Mouse (Mus musculus) adrenal gland, postnatal 14 days (tissue): ENCODE results near the gene Neurog1. TPM values are rescaled to one million over a fixed set of nuclear protein-coding genes. Genes with fewer than 3 reads are reported as not detected.

Source experiments
- DNase-seq: peaks from one replicate; pipeline ENCODE4 v3.0.0; 2021; ENCODE audit warnings: mixed read lengths
- total RNA-seq: library from RNA; stranded (reverse); gene quantifications from 2 replicates; pipeline ENCODE4 v1.2.3, GENCODE M21; 2021

Gene Neurog1
- total RNA-seq, 1 experiment from 2014 or later = not detected

DNA sequence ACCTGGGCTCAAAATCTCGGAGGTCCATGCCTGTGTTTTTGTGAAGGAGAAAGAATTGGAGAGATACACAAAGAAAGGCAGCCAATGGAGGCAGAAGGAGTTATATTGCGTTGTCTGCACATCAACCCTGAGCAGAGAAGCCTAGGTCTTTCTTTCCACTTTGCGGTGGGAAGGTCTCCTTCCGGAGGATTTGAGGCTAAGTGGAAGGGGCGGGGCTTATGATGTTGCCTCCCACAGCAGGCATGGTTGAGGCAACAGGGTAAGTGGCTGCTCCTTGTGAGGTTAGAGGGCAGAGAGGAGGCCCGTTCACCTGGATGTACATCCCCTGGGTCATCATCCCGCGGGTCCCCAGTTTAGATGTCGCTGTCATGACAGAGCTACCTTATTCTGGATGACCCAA, 32.7 kb downstream of the Neurog1 start:
- no peak for DNase-seq

GRCm38 (mm10) chr13:56216090-56216489, 35.9 kb downstream of the Neurog1 start:
- DNase-seq = no peak

DNA sequence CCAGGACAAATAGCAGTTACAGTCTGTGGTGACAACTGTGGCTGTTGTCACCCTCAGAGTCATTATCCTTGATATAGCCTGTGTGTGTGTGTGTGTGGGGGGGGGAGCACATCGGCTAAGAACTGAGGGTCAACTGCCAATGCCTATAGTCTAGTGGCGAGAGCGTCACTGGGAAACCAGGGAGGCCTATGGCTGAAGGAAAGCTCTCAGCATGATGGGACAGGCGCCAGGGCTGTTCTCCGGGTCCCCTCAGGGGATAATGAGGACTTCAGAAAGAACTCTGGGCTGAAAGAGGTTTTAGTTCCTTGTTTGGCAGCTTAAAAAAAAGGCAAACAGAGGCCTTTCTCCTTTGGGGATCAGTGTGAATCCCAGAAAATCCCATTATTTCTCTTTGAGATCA, 37.3 kb downstream of the Neurog1 start:
- no peak for DNase-seq

DNA sequence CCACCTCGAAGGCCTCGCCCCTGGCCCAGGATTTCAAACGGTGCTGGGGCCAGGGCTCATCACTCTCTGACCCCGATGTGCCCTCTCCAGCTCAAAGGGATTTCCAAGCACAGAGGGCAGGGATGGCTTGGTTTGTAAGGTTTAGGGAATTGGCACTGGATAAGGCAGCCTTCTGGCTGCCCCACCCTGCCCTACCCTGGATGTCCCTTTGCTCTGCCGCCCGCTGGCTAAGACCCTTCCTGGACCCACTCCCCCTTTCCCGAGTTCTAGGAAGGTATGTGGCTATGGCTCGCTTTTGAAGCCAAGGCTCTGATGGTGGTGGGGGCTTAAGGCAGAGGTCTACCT, 42.9 kb downstream of the Neurog1 start:
- DNase-seq = no peak

GRCm38 (mm10) chr13:56208225-56209066, 43.5 kb downstream of the Neurog1 start:
- no peak for DNase-seq

Other genes with a start within 250 kb of the Neurog1 start
- 126 and 140 TPM in 2 replicates for gene H2afy, start 115.8 kb downstream of the Neurog1 start, total RNA-seq
- gene Tifab, start 73.3 kb downstream of the Neurog1 start, total RNA-seq = 1.1 and 2.4 TPM in 2 replicates
- gene Cxcl14, start 44.4 kb upstream of the Neurog1 start, total RNA-seq = 23.9 and 27.3 TPM in 2 replicates
- not detected in 2 replicates for gene Gm3045, start 174.4 kb upstream of the Neurog1 start, total RNA-seq
- gene Slc25a48, start 186.2 kb upstream of the Neurog1 start, total RNA-seq = 2.7 and 4.6 TPM in 2 replicates
- not detected in 2 replicates for gene Il9, start 230.1 kb upstream of the Neurog1 start, total RNA-seq